Mouse (Mus musculus) splenic B cell, adult 2 months (primary cell): ENCODE results near the gene Gli1.

Source experiments
- DNase-seq: peaks from one replicate; pipeline ENCODE4 v3.0.0-alpha.2; 2011; ENCODE audit warnings: low read depth, low spot score
- H3K27me3 ChIP-seq: 2 replicates; pipeline ENCODE4 v1.6.1; 2012; ENCODE audit warnings: mild to moderate bottlenecking, low read length, moderate library complexity, mixed read lengths; ENCODE audit not compliant: control insufficient read depth, poor library complexity, insufficient read depth, severe bottlenecking
- H3K36me3 ChIP-seq: 2 replicates; pipeline ENCODE4 v1.6.1; 2012; ENCODE audit warnings: mild to moderate bottlenecking, low read length, moderate library complexity, mixed read lengths; ENCODE audit not compliant: control insufficient read depth, poor library complexity, insufficient read depth, severe bottlenecking

Gene Gli1

GRCm38 (mm10) chr10:127285644-127286043, 56.1 kb downstream of the Gli1 start:
- Histone ChIP-seq H3K36me3 (peaks cover 24% of the 10 kb centered on the region), H3K27me3 (no peaks in the 10 kb centered on the region)
- no peak for DNase-seq

GRCm38 (mm10) chr10:127284724-127285500, 56.9 kb downstream of the Gli1 start:
- peaks cover 24% of the 10 kb centered on the region for H3K36me3 ChIP-seq
- DNase-seq, result no peak
- H3K27me3 ChIP-seq, result no peaks in the 10 kb centered on the region

- no peak for DNase-seq
- H3K27me3 ChIP-seq, result no peaks in the 10 kb centered on the region
Observed at GRCm38 (mm10) chr10:127284105-127284622, 57.6 kb downstream of the Gli1 start.

GRCm38 (mm10) chr10:127282620-127283215, 59.1 kb downstream of the Gli1 start:
- no peak for DNase-seq
- peaks cover 27% of the 10 kb centered on the region for H3K36me3 ChIP-seq
- H3K27me3 ChIP-seq, result no peaks in the 10 kb centered on the region

More at GRCm38 (mm10) chr10:127284105-127284622, 57.6 kb downstream of the Gli1 start:
- H3K36me3 ChIP-seq, result peaks cover 26% of the 10 kb centered on the region

GRCm38 (mm10) chr10:127281316-127281715, 60.5 kb downstream of the Gli1 start:
- no peak for DNase-seq
- Histone ChIP-seq H3K36me3 (peaks cover 30% of the 10 kb centered on the region), H3K27me3 (no peaks in the 10 kb centered on the region)
